Mouse (Mus musculus) ES-E14 (cell line): ENCODE results near the gene Gm10447. TPM values are rescaled to one million over a fixed set of nuclear protein-coding genes. Genes with fewer than 3 reads are reported as not detected.

ENCODE experiments used
- DNase-seq: peaks from one replicate; pipeline ENCODE4 v3.0.0-alpha.2; 2013; ENCODE audit warnings: low read depth, low spot score
- H3K27ac ChIP-seq: 2 replicates; pipeline ENCODE4 v1.5.1; 2012; ENCODE audit warnings: low read depth, mild to moderate bottlenecking, low read length, moderate library complexity, mixed read lengths; ENCODE audit not compliant: poor library complexity, insufficient read depth, severe bottlenecking
- H3K36me3 ChIP-seq: 2 replicates; pipeline ENCODE4 v1.6.1; 2012; ENCODE audit warnings: mild to moderate bottlenecking, low read length, moderate library complexity, mixed read lengths; ENCODE audit not compliant: control insufficient read depth, poor library complexity, insufficient read depth, severe bottlenecking
- H3K4me1 ChIP-seq, 2 experiments: fragments of 150-350 bp in 1 of 2; sonication (generic) in 1 of 2; 2 replicates each; pipeline ENCODE4 v1.6.1; 2012; ENCODE audit warnings: low read length in 2 of 2, mild to moderate bottlenecking in 1 of 2, mixed read lengths in 1 of 2; ENCODE audit not compliant: control insufficient read depth in 2 of 2, insufficient read depth in 2 of 2, poor library complexity in 1 of 2
- H3K4me3 ChIP-seq, 2 experiments: fragments of 150-350 bp in 1 of 2; sonication (generic) in 1 of 2; 2 replicates each; pipeline ENCODE4 v1.5.1; 2012; ENCODE audit warnings: low read length in 2 of 2, low read depth in 1 of 2, mild to moderate bottlenecking in 1 of 2, mixed read lengths in 1 of 2; ENCODE audit not compliant: insufficient read depth in 1 of 2, poor library complexity in 1 of 2, severe bottlenecking in 1 of 2
- H3K9ac ChIP-seq: 2 replicates; pipeline ENCODE4 v1.6.1; 2012; ENCODE audit warnings: low read depth, mild to moderate bottlenecking, low read length, mixed read lengths; ENCODE audit not compliant: poor library complexity, insufficient read depth, severe bottlenecking
- H3K9me3 ChIP-seq: fragments of 150-350 bp; sonication (generic); 2 replicates; pipeline ENCODE4 v1.6.1; 2012; ENCODE audit warnings: low read depth, mild to moderate bottlenecking, low read length; ENCODE audit not compliant: control insufficient read depth, insufficient read depth
- CHD2 ChIP-seq: IDR thresholded peaks from 2 replicates; pipeline ENCODE4 v1.6.1; 2014; ENCODE audit warnings: mild to moderate bottlenecking, low read depth, low read length, inconsistent platforms
- HCFC1 ChIP-seq: IDR thresholded peaks from 2 replicates; pipeline ENCODE4 v1.6.1; 2012; ENCODE audit warnings: low read length, inconsistent platforms, borderline replicate concordance; ENCODE audit not compliant: insufficient read depth
- MAFK ChIP-seq: IDR thresholded peaks from 2 replicates; pipeline ENCODE4 v1.6.1; 2014; ENCODE audit warnings: mild to moderate bottlenecking, low read depth, low read length, inconsistent platforms; ENCODE audit not compliant: insufficient read depth
- ZC3H11A ChIP-seq: IDR thresholded peaks from 2 replicates; pipeline ENCODE4 v1.6.1; 2012; ENCODE audit warnings: low read depth, mild to moderate bottlenecking, inconsistent platforms, low read length, borderline replicate concordance
- ZNF384 ChIP-seq: IDR thresholded peaks from 2 replicates; pipeline ENCODE4 v1.6.1; 2012; ENCODE audit warnings: low read depth, low read length, inconsistent platforms
- in situ Hi-C, 2 experiments: fragments of 600-800 bp; cut with MboI; formaldehyde crosslinking; loops; one replicate each; pipeline ENCODE4 v1.15.1; 2025; ENCODE audit warnings: low sequenced_read_pairs in 2 of 2, inconsistent platforms in 1 of 2; ENCODE audit not compliant: unreplicated experiment in 2 of 2
- total RNA-seq: library from RNA; depleted of rRNA; stranded (reverse); fragments of 300-350 nt; gene quantifications from 2 replicates; pipeline ENCODE4 v1.2.3, GENCODE M21; 2012

Gm10447 gene
- total RNA-seq, 1 experiment, result not detected

GRCm38 (mm10) chr11:53502039-53502765, 45.3 kb upstream of the Gm10447 start:
- Histone ChIP-seq H3K27ac (no peak overlapping the region), H3K9me3 (no peaks in the 10 kb centered on the region)

GRCm38 (mm10) chr11:53500569-53500968, 43.7 kb upstream of the Gm10447 start:
- Histone ChIP-seq H3K4me1 (peaks cover 0 to 2% of the 10 kb centered on the region in 2 experiments; a peak in 1 of 4 replicates), H3K4me3 (0 out of 4 replicates have a peak overlapping the region, but pooled peaks of 1 of the 2 experiments have one; percentile 31), H3K9me3 (no peaks in the 10 kb centered on the region), H3K36me3 (no peaks in the 10 kb centered on the region), H3K9ac (no peak overlapping the region), H3K27ac (no peak overlapping the region)
- in situ Hi-C loops, result no loop called here
- TF ChIP-seq ZNF384 (no peak), MAFK (no peak), ZC3H11A (no peak), HCFC1 (no peak)
- DNase-seq, result no peak

More at GRCm38 (mm10) chr11:53502039-53502765, 45.3 kb upstream of the Gm10447 start:
- Histone ChIP-seq H3K4me1 (peaks cover 0 to 2% of the 10 kb centered on the region in 2 experiments; a peak in 1 of 4 replicates), H3K36me3 (no peaks in the 10 kb centered on the region), H3K4me3 (no peak overlapping the region), H3K9ac (no peak overlapping the region)
- TF ChIP-seq HCFC1 (no peak), ZNF384 (no peak), ZC3H11A (no peak), MAFK (no peak), CHD2 (no peak)
- in situ Hi-C loops, result no loop called here
- no peak for DNase-seq

- in situ Hi-C loops, result no loop called here
- H3K27ac ChIP-seq, result peak overlapping the region; percentile 35; the same call in 1 of the 2 replicates
- TF ChIP-seq CHD2, result no peak
- no peak for TF ChIP-seq ZNF384
- TF ChIP-seq MAFK, result no peak
- no peak for TF ChIP-seq ZC3H11A
- no peak for TF ChIP-seq HCFC1
- no peak for DNase-seq
- H3K4me3 ChIP-seq, result no peak overlapping the region
- no peak overlapping the region for H3K9ac ChIP-seq
- H3K36me3 ChIP-seq, result no peaks in the 10 kb centered on the region
- peaks cover 0 to 2% of the 10 kb centered on the region in 2 experiments; a peak in 1 of 4 replicates for H3K4me1 ChIP-seq
- H3K9me3 ChIP-seq, result no peaks in the 10 kb centered on the region
Measured at GRCm38 (mm10) chr11:53496946-53497345, 40.0 kb upstream of the Gm10447 start.

GRCm38 (mm10) chr11:53495417-53495816, 38.5 kb upstream of the Gm10447 start:
- in situ Hi-C loops, result no loop called here
- H3K4me1 ChIP-seq, result peaks cover 0 to 2% of the 10 kb centered on the region in 2 experiments; a peak in 1 of 4 replicates
- no peaks in the 10 kb centered on the region for H3K36me3 ChIP-seq
- TF ChIP-seq ZC3H11A (no peak), HCFC1 (no peak), CHD2 (no peak), MAFK (no peak), ZNF384 (no peak)
- DNase-seq, result no peak
- H3K9me3 ChIP-seq, result no peaks in the 10 kb centered on the region
- H3K9ac ChIP-seq, result no peak overlapping the region
- H3K4me3 ChIP-seq, result no peak overlapping the region
- H3K27ac ChIP-seq, result no peak overlapping the region
